10 mouse cellular contexts compared by ENCODE assay signal in the genomic region with DNA sequence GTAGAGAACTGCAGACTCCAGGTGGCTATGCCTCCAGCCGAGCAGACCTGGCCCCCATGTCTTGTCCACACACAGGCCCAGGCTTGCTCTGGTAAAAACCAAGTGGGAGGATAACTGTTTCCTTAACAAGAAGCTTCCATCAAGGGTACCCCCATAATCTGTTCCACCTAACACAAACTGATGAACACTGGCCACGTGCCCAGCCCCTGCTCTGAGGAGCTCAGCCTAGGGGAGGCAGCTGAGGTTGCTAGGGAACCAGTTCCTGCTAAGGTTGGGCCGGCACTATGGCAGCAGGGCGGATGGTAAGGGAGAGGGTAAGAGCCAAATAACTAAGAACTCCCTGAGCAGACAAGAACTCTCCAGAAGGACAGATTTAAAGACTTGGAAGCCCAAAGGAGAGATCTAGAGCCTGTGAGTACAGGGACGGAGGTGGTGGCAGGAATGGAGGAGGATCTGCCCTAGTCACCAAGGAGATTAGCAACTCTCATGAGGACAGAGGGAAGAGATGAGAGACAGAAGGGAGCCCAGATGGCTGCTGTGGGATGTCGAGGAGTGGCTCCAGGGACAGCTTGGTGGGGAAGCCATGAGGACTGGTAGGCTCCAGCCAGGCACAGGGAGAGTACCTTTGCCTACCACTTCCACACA. TPM values are rescaled to one million over a fixed set of nuclear protein-coding genes. Genes with fewer than 3 reads are reported as not detected.
DNase-seq lines count a peak whose midpoint lies in the region; ATAC-seq lines count a peak whose summit lies in the region.
"Had no signal": no experiment of that assay in that cellular context is flagged by ENCODE, and none has a peak within 500 bp of the region (broad histone marks: within the 10 kb centered on the region; RNA-seq: fewer than 3 reads in every experiment).

No protein-coding gene starts in this region.

- H3K9me3 ChIP-seq in embryonic facial prominence, embryonic 14.5 days (ENCODE audit: control insufficient read depth, low read length) = no peaks in the 10 kb centered on the region
- H3K9me3 ChIP-seq in embryonic facial prominence, embryonic 10.5 days = no peaks in the 10 kb centered on the region
- H3K9me3 ChIP-seq in intestine, embryonic 15.5 days = no peaks in the 10 kb centered on the region
- H3K9me3 ChIP-seq: limb, embryonic 10.5 days; neural tube, embryonic 12.5 days had no signal

- no peak overlapping the region for H3K27ac ChIP-seq in embryonic facial prominence, embryonic 14.5 days (replicated peaks; ENCODE audit: low read depth, low read length)
- H3K27ac ChIP-seq in embryonic facial prominence, embryonic 10.5 days (replicated peaks) = no peak overlapping the region
- H3K27ac ChIP-seq in intestine, embryonic 15.5 days = no peak overlapping the region
- H3K27ac ChIP-seq: limb, embryonic 10.5 days; neural tube, embryonic 12.5 days had no signal

- ATAC-seq in embryonic facial prominence, embryonic 14.5 days (ENCODE audit: low read depth) = peak; percentile 77
- peak; percentile 88 for ATAC-seq in frontal cortex, adult (ENCODE audit: low TSS enrichment)
- ATAC-seq in intestine, embryonic 15.5 days = no peak

- DNase-seq in embryonic facial prominence, embryonic 14.5 days (ENCODE audit: low spot score) = no peak
- DNase-seq in embryonic facial prominence, embryonic 10.5 days (ENCODE audit: low spot score) = no peak
- DNase-seq in left cerebral cortex, adult 11 months (ENCODE audit: low spot score) = peak; percentile 65
- DNase-seq in right cerebral cortex, adult 2 months (ENCODE audit: low spot score in 2 of 2) = peak; percentile 77 to 84
- no peak for DNase-seq in urinary bladder, postnatal 4 days (ENCODE audit: low spot score in 2 of 2)
- no peak for DNase-seq in adrenal gland, postnatal 36 days

- H3K4me2 ChIP-seq in embryonic facial prominence, embryonic 14.5 days (ENCODE audit: low read depth, low read length) = no peak overlapping the region
- no peak overlapping the region for H3K4me2 ChIP-seq in intestine, embryonic 15.5 days (replicated peaks)
- H3K4me2 ChIP-seq: neural tube, embryonic 12.5 days had no signal

- no peaks in the 10 kb centered on the region for H3K36me3 ChIP-seq in embryonic facial prominence, embryonic 14.5 days (ENCODE audit: control insufficient read depth, insufficient read depth, low read length)
- H3K36me3 ChIP-seq in embryonic facial prominence, embryonic 10.5 days (replicated peaks) = no peaks in the 10 kb centered on the region
- H3K36me3 ChIP-seq in intestine, embryonic 15.5 days = no peaks in the 10 kb centered on the region
- H3K36me3 ChIP-seq: limb, embryonic 10.5 days; neural tube, embryonic 12.5 days had no signal

- no peak overlapping the region for H3K4me3 ChIP-seq in embryonic facial prominence, embryonic 14.5 days (ENCODE audit: low read depth, low read length)
- H3K4me3 ChIP-seq in embryonic facial prominence, embryonic 10.5 days = no peak overlapping the region
- H3K4me3 ChIP-seq in intestine, embryonic 15.5 days (replicated peaks) = no peak overlapping the region
- H3K4me3 ChIP-seq: limb, embryonic 10.5 days; neural tube, embryonic 12.5 days had no signal

- H3K9ac ChIP-seq in embryonic facial prominence, embryonic 14.5 days (ENCODE audit: low read depth, low read length) = no peak overlapping the region
- H3K9ac ChIP-seq in intestine, embryonic 15.5 days = no peak overlapping the region
- H3K9ac ChIP-seq: neural tube, embryonic 12.5 days had no signal

- no peaks in the 10 kb centered on the region; the same call in 1 of the 2 replicates for H3K27me3 ChIP-seq in embryonic facial prominence, embryonic 14.5 days (replicated peaks; ENCODE audit: control insufficient read depth, insufficient read depth, low read length)
- peaks cover 95% of the 10 kb centered on the region for H3K27me3 ChIP-seq in embryonic facial prominence, embryonic 10.5 days (replicated peaks; ENCODE audit: low read depth, poor library complexity, severe bottlenecking)
- H3K27me3 ChIP-seq in intestine, embryonic 15.5 days (replicated peaks) = peaks cover 6% of the 10 kb centered on the region; the same call in 1 of the 2 replicates
- H3K27me3 ChIP-seq: neural tube, embryonic 12.5 days had no signal

- peaks cover 2% of the 10 kb centered on the region; the same call in 1 of the 2 replicates for H3K4me1 ChIP-seq in embryonic facial prominence, embryonic 14.5 days (ENCODE audit: control insufficient read depth, insufficient read depth, low read length)
- peaks cover 32% of the 10 kb centered on the region for H3K4me1 ChIP-seq in embryonic facial prominence, embryonic 10.5 days
- H3K4me1 ChIP-seq in intestine, embryonic 15.5 days (replicated peaks) = peaks cover 4% of the 10 kb centered on the region

- 54% methylated on average over 6 of the region's 6 CpGs for WGBS in embryonic facial prominence, embryonic 14.5 days
- 61% methylated on average over 6 of the region's 6 CpGs for WGBS in embryonic facial prominence, embryonic 10.5 days
- WGBS in intestine, embryonic 15.5 days = 46% methylated on average over 6 of the region's 6 CpGs

RNA-seq across cellular contexts. Expression of a gene that starts 35.9 kb away (rescaled TPM):
- polyA plus RNA-seq in embryonic facial prominence, embryonic 14.5 days (2014; fragmentation: Nextera tagmentation; extraction: Ambion mirVana) = 7.0 and 10.2 TPM in 2 replicates
- 3.4 and 3.6 TPM in 2 replicates for polyA plus RNA-seq in embryonic facial prominence, embryonic 10.5 days (2016; fragmentation: Nextera tagmentation; extraction: Ambion mirVana)
- 4.9 TPM in 2 replicates for polyA plus RNA-seq in intestine, embryonic 15.5 days (2015; fragmentation: Nextera tagmentation; extraction: Ambion mirVana)
- total RNA-seq in adrenal gland, postnatal 36 days (2021) = 10 to 100 TPM in 1 of 2 experiments, 1 to 10 TPM in 1; 9.0 to 15.4 TPM

Comparison
In these comparisons a context has a peak if more than half of its experiments do, and no peak if none do; other contexts are left out.
1. DNase-seq: peak in left cerebral cortex, adult 11 months (single experiment) and right cerebral cortex, adult 2 months (2 of 2); none in embryonic facial prominence, embryonic 14.5 days (single experiment), embryonic facial prominence, embryonic 10.5 days (single experiment), urinary bladder, postnatal 4 days (0 of 2) and adrenal gland, postnatal 36 days (0 of 2).